Mouse (Mus musculus) lung, adult 2 months (tissue): ENCODE results near the gene Eif4enif1.
"Not testable (repeated sequence)": the region's sequence is repeated elsewhere in the genome, so short reads cannot be mapped to it uniquely, and the experiment has no call there.

Experiments
- CTCF ChIP-seq: fragments of 200-500 bp; IDR thresholded peaks from 2 replicates; pipeline ENCODE4 v1.5.1; 2011; ENCODE audit warnings: mild to moderate bottlenecking, low read length, control low read depth; ENCODE audit not compliant: insufficient read depth
- POLR2A ChIP-seq: fragments of 200-500 bp; IDR thresholded peaks from 2 replicates; pipeline ENCODE4 v1.6.1; 2011; ENCODE audit warnings: low read depth, mild to moderate bottlenecking, control low read depth, low read length, borderline replicate concordance; ENCODE audit errors: extremely low read depth

DNA sequence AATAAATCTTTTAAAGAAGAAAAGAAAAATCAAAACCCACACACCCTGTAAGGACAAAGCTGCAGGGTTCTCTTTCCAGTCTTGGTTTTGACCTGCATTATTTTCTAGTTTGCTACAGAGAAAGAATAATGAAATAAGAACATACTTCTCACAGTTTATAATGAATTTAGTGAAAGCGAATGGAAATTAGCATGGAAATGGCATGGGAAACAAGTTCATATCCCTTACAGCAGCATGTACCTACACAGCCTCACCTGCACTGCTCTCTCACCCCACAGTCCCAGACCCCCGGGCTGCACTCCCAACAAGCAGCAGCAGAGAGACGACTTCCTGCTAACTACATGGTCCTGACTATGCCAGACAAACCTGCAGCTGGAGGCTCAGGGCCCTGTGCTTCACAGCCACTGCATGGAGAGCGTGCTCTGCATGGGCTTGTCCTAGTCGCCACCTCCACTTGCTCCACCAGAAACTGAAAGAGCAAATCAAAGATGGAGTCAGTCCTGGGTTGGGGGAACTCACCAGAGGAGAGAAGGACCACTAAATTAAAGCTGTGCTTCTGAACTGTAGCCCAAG lies 36.9 kb upstream of the Eif4enif1 start:
- not testable (repeated sequence) for TF ChIP-seq CTCF, POLR2A
